Mouse (Mus musculus) limb, embryonic 13.5 days (tissue): Measurements from ENCODE around the gene Dqx1. TPM values are rescaled to one million over a fixed set of nuclear protein-coding genes. Genes with fewer than 3 reads are reported as not detected.

Source experiments
- ATAC-seq: fragments of 200-750 bp; cut with Nextera tagmentation; 2 replicates; pipeline ENCODE4 v1.8.0; 2017; ENCODE audit warnings: low read depth, moderate number of reproducible peaks, moderate TSS enrichment; ENCODE audit not compliant: low FRiP score
- H3K27ac ChIP-seq: fragments of 300-500 bp; sonication (generic); 2 replicates; pipeline ENCODE4 v1.5.1; 2015; ENCODE audit warnings: inconsistent platforms, mild to moderate bottlenecking, moderate library complexity
- H3K27me3 ChIP-seq: fragments of 300-500 bp; sonication (generic); 2 replicates; pipeline ENCODE4 v1.6.1; 2015; ENCODE audit warnings: mild to moderate bottlenecking, inconsistent platforms
- H3K36me3 ChIP-seq: fragments of 300-500 bp; sonication (generic); 2 replicates; pipeline ENCODE4 v1.6.1; 2015; ENCODE audit warnings: inconsistent platforms, mild to moderate bottlenecking, moderate library complexity
- H3K4me1 ChIP-seq: fragments of 300-500 bp; sonication (generic); 2 replicates; pipeline ENCODE4 v1.6.1; 2015; ENCODE audit warnings: inconsistent platforms
- H3K4me2 ChIP-seq: fragments of 300-500 bp; sonication (generic); replicated peaks from 2 replicates; pipeline ENCODE4 v1.6.1; 2015; ENCODE audit warnings: inconsistent platforms, mild to moderate bottlenecking, moderate library complexity
- H3K4me3 ChIP-seq: fragments of 300-500 bp; sonication (generic); 2 replicates; pipeline ENCODE4 v1.5.1; 2015; ENCODE audit warnings: moderate library complexity, mild to moderate bottlenecking, inconsistent platforms
- H3K9ac ChIP-seq: fragments of 300-500 bp; sonication (generic); 2 replicates; pipeline ENCODE4 v1.6.1; 2015; ENCODE audit warnings: mild to moderate bottlenecking, inconsistent platforms
- H3K9me3 ChIP-seq: fragments of 300-500 bp; sonication (generic); 2 replicates; pipeline ENCODE4 v1.6.1; 2016; ENCODE audit warnings: inconsistent platforms
- WGBS: fragments of 180-500 bp; shearing (Covaris S2); methylation state at CpG from one replicate; pipeline ENCODE4 v1.1.7; 2015; 5-methylcytosine and 5-hydroxymethylcytosine counted together
- polyA plus RNA-seq: library from polyadenylated mRNA; unstranded; fragments of >200 nt; fragmentation: Nextera tagmentation; extraction: Ambion mirVana; gene quantifications from 2 replicates; pipeline ENCODE4 v1.2.1, GENCODE M21; 2015

The Dqx1 gene
- polyA plus RNA-seq, 1 experiment from 2014 or later, result 0.87 TPM

DNA sequence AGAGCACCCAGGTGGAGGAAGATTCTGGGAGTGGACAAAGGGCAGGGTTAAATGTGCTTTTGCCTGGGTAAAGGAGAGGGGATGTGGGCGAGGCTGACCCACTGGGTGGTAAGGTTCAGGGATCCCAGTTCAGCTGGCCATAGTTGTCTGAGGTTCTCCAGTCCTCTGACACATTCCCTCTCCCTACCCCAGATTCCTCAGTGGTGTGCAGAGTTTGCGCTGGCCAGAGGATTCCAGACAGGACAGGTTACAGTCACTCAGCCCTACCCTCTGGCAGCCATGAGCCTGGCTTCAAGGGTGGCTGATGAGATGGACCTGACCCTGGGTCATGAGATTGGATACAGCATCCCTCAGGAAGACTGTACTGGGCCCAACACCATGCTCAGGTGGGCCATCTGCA lies 1.1 kb downstream of the Dqx1 start:
- ATAC-seq, result no peak
- Histone ChIP-seq H3K4me1 (peaks cover 13% of the 10 kb centered on the region), H3K9me3 (no peaks in the 10 kb centered on the region), H3K27me3 (peaks cover 53% of the 10 kb centered on the region), H3K9ac (no peak overlapping the region), H3K36me3 (peaks cover 27% of the 10 kb centered on the region), H3K4me2 (no peak overlapping the region), H3K4me3 (no peak overlapping the region), H3K27ac (no peak overlapping the region)
- 81% methylated on average over 2 of the region's 2 CpGs for WGBS

DNA sequence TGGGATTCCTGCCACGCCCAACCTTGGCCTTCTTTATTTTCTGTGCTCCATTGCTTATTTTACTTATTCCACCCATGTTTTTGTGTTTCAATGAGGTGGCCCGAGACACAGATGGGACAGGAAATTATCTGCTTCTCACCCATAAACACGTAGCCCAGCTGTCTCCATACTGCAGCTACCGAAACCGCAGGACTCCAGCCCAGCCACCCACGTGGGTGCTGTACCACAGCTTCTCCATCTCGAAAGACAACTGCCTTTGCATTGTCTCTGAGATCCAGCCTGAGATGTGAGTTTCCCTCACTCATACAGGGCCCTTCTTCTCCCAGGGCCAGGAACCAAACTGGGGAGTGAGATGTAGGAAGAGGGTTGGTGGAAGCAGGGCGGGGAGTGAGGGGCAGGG lies 8.4 kb downstream of the Dqx1 start:
- no peak overlapping the region for H3K9ac ChIP-seq
- peaks cover 100% of the 10 kb centered on the region for H3K27me3 ChIP-seq
- WGBS, result 39% methylated on average over 8 of the region's 8 CpGs
- H3K4me1 ChIP-seq, result peaks cover 19% of the 10 kb centered on the region
- H3K9me3 ChIP-seq, result no peaks in the 10 kb centered on the region
- no peak for ATAC-seq
- H3K4me2 ChIP-seq, result no peak overlapping the region
- no peak overlapping the region for H3K27ac ChIP-seq
- H3K4me3 ChIP-seq, result no peak overlapping the region
- H3K36me3 ChIP-seq, result no peaks in the 10 kb centered on the region

DNA sequence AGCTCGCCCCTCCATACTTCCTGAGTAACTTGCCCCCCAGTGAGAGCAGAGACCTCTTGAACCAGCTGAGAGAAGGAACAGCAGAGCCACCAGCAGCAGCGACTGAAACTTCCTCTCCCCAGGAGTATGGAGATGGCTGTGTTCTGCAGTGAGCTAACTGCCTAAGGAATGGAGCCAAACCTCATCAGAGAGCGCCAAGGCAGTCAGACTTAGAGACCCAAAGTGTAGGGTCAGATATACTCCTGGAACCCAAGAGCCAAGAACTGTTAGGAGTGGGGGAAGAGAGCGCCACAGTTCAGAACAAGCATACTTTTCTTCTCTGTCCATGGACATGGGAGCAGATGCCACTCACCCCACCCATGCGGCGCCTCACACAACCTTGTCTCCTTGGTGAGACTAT lies 8.8 kb downstream of the Dqx1 start:
- peaks cover 100% of the 10 kb centered on the region for H3K27me3 ChIP-seq
- no peak overlapping the region for H3K9ac ChIP-seq
- H3K4me3 ChIP-seq, result no peak overlapping the region
- peaks cover 23% of the 10 kb centered on the region for H3K4me1 ChIP-seq
- no peaks in the 10 kb centered on the region for H3K36me3 ChIP-seq
- no peaks in the 10 kb centered on the region for H3K9me3 ChIP-seq
- H3K27ac ChIP-seq, result no peak overlapping the region
- 28% methylated on average over 6 of the region's 6 CpGs for WGBS
- H3K4me2 ChIP-seq, result no peak overlapping the region
- no peak for ATAC-seq

DNA sequence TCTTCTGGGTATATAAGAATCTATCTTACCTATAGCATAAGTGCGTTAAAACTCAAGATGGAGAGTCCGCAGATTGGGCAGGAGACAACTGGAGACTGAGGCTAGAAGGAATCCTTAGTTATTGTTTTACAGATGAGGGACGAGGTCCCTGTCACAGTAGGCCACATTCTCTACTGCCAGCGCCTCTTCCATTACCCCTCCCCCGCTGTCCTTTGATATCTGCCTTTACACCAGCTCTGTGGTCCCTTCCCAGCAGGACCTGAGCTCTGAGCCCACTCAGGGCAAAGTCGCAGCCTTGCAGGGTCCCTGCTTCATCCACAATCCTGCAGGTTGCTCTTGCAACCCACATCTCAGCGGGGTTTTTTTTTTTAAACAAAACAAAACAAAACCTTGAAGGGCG lies 10.6 kb downstream of the Dqx1 start:
- Histone ChIP-seq H3K36me3 (no peaks in the 10 kb centered on the region), H3K9ac (no peak overlapping the region), H3K4me2 (peak overlapping the region; percentile 48; the same call in 1 of the 2 replicates), H3K27me3 (peaks cover 100% of the 10 kb centered on the region), H3K9me3 (no peaks in the 10 kb centered on the region), H3K4me1 (peaks cover 24% of the 10 kb centered on the region), H3K27ac (no peak overlapping the region), H3K4me3 (0 out of 2 replicates have a peak overlapping the region, but pooled peaks have one; percentile 24)
- WGBS, result 8% methylated on average over 8 of the region's 8 CpGs
- ATAC-seq, result no peak

DNA sequence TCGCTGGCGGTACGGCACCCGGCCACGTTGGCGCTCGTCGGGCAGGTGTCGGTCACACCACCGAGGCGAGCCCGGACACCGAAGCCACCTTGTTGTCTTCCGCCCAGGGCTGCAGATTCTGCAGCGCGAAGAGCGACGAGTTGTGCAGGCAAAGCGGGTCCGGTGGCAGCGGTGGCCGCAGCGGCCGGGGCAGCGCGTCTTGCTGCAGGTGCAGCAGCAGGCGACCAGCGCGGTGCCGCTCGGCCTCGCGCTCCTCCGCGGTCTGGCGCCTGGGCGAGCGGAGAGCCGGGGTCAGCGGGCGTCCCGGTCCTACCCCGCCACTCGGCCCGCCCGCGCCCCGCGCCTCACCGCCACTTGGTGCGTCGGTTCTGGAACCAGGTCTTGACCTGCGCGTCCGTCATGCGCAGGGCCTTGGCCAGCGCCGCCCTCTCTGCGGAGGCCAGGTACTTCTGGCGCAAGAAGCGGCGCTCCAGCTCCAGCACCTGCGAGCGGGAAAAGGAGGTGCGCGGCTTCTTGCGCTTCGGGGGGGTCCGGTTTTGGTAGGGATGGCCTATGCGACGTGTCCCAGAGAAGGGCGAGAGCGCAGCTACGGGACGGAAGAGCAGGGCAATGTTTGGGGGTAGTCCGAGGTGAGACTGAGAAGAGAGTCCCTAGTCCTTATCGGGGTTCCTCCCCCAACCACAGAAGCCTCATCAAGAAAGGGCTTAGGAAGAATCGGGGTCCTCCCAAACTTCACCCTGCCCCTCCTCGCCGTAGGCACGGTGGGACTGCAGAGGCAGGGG lies 11.3 kb downstream of the Dqx1 start:
- Histone ChIP-seq H3K4me3 (peak overlapping the region; percentile 31), H3K4me1 (peaks cover 24% of the 10 kb centered on the region), H3K9ac (no peak overlapping the region), H3K27ac (no peak overlapping the region), H3K4me2 (peak overlapping the region; percentile 48), H3K27me3 (peaks cover 99% of the 10 kb centered on the region), H3K9me3 (no peaks in the 10 kb centered on the region), H3K36me3 (no peaks in the 10 kb centered on the region)
- WGBS, result 1% methylated on average over 79 of the region's 81 CpGs
- no peak for ATAC-seq

DNA sequence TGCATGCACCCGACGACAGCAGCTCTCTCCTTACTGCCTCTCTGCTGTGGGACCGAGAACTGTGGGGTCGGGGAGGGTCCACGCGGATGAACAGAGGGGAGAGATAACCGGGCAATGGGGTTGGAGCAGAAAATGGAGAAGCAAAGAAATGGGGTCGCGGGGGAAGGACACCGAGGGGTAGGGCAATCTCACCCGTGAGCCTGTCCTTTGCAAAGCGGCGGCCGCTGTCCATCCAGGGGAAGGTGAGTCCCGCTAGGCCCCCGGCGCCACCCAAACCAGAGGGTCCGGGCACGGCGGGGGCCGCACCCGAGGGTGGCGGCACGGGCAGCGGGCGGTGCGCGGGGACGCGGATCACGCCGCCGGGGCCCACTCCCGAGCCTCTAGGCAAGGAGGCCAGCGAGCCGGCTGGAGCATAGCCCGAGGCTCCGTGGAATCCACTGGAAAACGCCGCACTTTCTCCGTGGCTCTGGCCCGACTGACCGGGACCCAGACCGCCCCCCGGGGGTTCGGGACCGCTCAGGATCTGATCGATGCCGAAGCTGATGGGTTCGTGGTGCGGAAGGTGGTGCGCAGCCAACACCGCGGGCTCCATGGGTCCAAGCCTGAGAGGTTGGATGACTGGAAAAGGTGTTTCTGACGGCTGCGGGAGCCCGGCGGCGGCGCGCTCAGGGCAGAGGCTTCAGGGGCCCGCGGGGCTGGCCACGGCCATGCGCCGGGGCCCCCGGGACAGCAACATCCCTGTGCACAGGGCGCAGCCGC lies 12.0 kb downstream of the Dqx1 start:
- under 1% methylated on average over 62 of the region's 69 CpGs for WGBS
- Histone ChIP-seq H3K9me3 (no peaks in the 10 kb centered on the region), H3K4me2 (peak overlapping the region; percentile 54), H3K27ac (no peak overlapping the region), H3K9ac (0 out of 2 replicates have a peak overlapping the region, but pooled peaks have one; percentile 25), H3K27me3 (peaks cover 99% of the 10 kb centered on the region), H3K4me3 (peak overlapping the region; percentile 31), H3K4me1 (peaks cover 24% of the 10 kb centered on the region), H3K36me3 (no peaks in the 10 kb centered on the region)
- no peak for ATAC-seq

DNA sequence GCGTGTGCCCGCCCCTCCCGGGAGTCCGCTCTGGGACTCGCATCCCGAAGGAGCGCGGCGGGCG lies 12.4 kb downstream of the Dqx1 start, which contains the start of gene Tlx2:
Gene Tlx2, minus strand, starts transcription at position 47 of the 64 bp plus-strand sequence.
- ATAC-seq, result no peak
- Histone ChIP-seq H3K36me3 (no peaks in the 10 kb centered on the region), H3K27ac (no peak within 1 kb of the TSS), H3K4me3 (peak within 1 kb of the TSS; percentile 31), H3K4me1 (peaks cover 24% of the 10 kb centered on the region), H3K4me2 (peak within 1 kb of the TSS; percentile 54), H3K27me3 (peaks cover 99% of the 10 kb centered on the region), H3K9ac (0 out of 2 replicates have a peak within 1 kb of the TSS, but pooled peaks have one; percentile 25), H3K9me3 (no peaks in the 10 kb centered on the region)
- 0% methylated on average over 10 of the region's 10 CpGs for WGBS

DNA sequence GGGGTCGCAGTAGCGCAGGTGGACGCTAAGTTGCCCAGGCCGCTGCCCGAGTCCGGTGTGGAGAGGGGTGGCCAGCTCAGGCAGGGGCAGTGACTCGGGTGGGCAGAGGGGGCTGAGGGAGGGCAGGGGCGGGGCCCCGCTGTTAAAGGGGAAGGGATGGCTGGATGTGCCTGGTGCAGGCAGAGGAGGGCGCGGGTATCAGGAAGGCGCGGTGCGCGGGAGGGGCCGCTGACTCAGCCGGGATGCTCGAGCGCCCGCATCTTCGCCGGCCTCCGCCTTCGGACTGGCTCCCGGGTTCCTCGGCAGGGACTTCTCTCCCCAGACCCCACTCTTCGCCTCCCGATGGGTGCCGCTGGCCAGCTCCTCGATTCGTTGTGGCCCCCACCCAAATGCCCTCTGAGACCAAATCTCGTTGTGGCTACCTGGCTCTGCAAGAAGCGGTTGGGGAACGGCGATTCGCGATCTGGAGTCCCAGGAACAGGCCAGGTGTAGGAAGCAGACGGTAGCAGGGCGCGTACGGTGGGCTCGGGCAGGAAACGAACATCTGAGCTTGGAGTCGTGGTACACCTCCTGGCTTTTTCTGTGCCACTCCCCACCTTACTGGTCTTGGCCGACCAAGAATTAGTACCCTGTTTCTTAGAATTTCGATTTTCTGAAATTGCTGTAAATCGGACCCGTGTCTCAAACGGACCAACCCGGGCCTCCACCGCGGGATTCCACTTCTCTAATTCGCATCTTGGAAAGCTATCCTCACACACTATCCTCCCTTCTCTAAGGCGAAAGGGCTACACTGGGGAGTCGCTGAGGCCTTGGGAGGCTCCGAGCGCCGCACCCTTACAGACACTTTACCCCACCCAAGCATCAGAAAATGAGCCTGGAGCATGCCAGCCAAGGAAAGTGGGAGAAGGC lies 12.9 kb downstream of the Dqx1 start:
- Histone ChIP-seq H3K9me3 (no peaks in the 10 kb centered on the region), H3K36me3 (no peaks in the 10 kb centered on the region), H3K9ac (0 out of 2 replicates have a peak overlapping the region, but pooled peaks have one; percentile 25), H3K4me1 (peaks cover 24% of the 10 kb centered on the region), H3K4me2 (peak overlapping the region; percentile 54), H3K27ac (no peak overlapping the region), H3K27me3 (peaks cover 99% of the 10 kb centered on the region), H3K4me3 (peak overlapping the region; percentile 31)
- 1% methylated on average over 58 of the region's 58 CpGs for WGBS
- ATAC-seq, result no peak

DNA sequence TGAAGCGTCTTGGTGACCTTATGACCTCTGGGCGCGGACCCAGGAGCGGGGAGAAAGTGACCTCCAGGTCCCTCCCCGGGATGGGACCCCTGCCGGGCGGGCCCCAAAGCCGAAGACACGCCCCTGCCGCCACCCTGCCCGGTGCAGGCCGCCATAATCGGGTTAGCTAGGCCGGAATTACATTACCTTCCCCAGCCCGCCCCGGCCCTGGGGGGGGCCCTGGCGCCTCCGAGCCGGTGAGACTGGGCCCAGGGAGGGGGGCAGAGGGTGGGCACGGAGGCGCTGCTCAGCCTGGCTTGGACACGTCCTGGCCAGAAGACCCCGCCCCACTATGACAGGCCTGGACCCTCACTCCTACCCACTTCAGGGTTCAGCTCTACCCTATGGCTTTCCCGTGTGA lies 13.6 kb downstream of the Dqx1 start:
- Histone ChIP-seq H3K4me1 (peaks cover 24% of the 10 kb centered on the region), H3K27me3 (peaks cover 99% of the 10 kb centered on the region), H3K9ac (no peak overlapping the region), H3K9me3 (no peaks in the 10 kb centered on the region), H3K36me3 (no peaks in the 10 kb centered on the region), H3K4me3 (peak overlapping the region; percentile 22; the same call in 1 of the 2 replicates), H3K4me2 (peak overlapping the region; percentile 40), H3K27ac (no peak overlapping the region)
- ATAC-seq, result peak; percentile 58; the same call in 1 of the 2 replicates
- WGBS, result 4% methylated on average over 14 of the region's 24 CpGs

DNA sequence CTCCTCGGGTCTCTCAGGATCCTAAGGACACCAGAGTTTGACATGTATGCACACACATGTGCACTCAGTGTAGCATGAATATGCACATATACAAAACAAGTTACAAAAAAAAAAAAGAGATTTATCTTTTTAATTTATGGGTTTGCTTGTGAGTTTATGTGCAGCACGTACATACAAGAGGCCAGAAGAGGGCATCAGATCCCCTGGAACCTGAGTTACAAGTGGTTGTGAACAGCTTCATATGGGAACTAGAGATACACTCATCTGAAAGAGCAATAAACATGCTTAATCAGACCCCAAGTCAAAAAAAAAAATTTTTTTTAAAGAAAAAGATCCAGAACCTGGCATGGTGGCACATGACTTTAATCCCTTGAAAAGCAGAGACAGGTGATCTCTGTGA lies 17.3 kb downstream of the Dqx1 start:
- Histone ChIP-seq H3K4me1 (peaks cover 27% of the 10 kb centered on the region), H3K4me2 (no peak overlapping the region), H3K4me3 (no peak overlapping the region), H3K9ac (no peak overlapping the region), H3K9me3 (no peaks in the 10 kb centered on the region), H3K27me3 (peaks cover 68% of the 10 kb centered on the region), H3K27ac (no peak overlapping the region), H3K36me3 (no peaks in the 10 kb centered on the region)
- 23% methylated on average over 2 of the region's 2 CpGs for WGBS
- ATAC-seq, result no peak

DNA sequence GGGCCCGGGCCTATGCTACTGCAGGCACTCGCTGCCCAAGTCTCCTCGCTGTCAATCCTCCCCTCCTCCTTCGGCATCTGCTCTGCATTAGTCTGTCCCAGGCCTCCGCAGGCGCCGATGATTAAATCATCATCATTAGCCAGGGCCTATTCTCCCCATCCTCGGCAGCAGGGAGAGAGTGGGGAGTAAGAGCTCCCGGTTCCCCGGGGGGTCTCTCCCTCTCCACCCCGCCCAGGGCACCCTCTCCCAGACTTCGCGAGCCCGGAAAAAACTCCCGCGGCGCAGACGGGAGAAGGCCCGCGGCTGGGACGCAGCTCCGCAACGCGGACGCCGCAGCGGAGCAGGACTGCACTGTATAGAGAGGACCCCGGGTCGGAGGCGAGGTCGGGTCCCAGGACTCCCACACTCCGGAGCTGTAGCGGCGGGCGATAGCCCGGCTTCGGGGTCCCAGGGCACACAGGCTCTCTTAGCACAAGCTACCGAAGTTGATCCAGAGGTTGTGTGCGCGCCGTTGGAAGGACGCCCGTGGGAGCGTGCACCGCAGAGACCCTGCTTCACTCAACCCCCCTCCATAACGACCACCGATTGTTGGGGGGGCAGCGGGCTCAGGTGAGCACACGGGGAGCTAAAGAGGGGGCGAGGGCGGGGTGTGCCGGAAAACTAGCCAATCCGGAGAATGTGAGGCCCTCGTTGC lies 20.1 kb downstream of the Dqx1 start, which contains the start of gene Pcgf1:
Gene Pcgf1, plus strand, starts transcription at position 240 of the 694 bp plus-strand sequence.
- Histone ChIP-seq H3K27me3 (peaks cover 50% of the 10 kb centered on the region), H3K27ac (peak within 1 kb of the TSS; percentile 65), H3K9ac (peak within 1 kb of the TSS; percentile 76), H3K4me3 (peak within 1 kb of the TSS; percentile 77), H3K9me3 (no peaks in the 10 kb centered on the region), H3K4me2 (peak within 1 kb of the TSS; percentile 96), H3K4me1 (peaks cover 14% of the 10 kb centered on the region), H3K36me3 (peaks cover 26% of the 10 kb centered on the region)
- WGBS, result under 1% methylated on average over 54 of the region's 54 CpGs
- ATAC-seq, result peak; percentile 97
